Mouse (Mus musculus) adrenal gland (tissue): ENCODE results near the gene Olfr851.

Source experiments
- intact Hi-C: fragments of 180-260 bp; cut with DNase I; formaldehyde crosslinking; loops from one replicate; pipeline ENCODE4 v1.15.1; 2025
- long read RNA-seq, 2 experiments: library from polyadenylated mRNA; unstranded; transcript quantifications; one replicate each; pipeline ENCODE4 v2.0.0; 2020; ENCODE audit warnings: borderline replicate concordance in 1 of 2; ENCODE audit not compliant: insufficient replicate concordance in 1 of 2

Gene Olfr851
- long read RNA-seq, experiment 1, result 0 reads
- long read RNA-seq, experiment 2, result 0 reads

DNA sequence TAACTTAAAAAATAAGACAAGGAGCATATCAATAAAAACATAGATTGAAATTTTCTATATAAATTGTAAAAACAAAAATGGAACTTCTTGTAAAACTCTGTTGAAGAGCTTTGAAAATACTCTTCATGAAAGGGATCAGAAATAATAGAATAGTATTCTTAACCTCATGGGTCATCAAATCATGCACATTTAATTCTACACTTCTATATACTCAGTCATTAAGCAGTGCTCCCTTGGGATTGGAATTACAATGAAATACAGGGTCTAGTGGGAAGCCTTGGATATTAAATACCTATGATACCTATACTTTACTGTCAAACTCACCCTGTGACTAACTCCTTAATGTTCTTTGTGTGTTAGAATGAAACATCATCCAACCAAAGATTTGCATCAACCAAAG is at the start of gene Olfr851:
Gene Olfr851 (plus strand): TSS at position 301 of the 400 bp plus-strand sequence.
- intact Hi-C loops, result no loop called here

DNA sequence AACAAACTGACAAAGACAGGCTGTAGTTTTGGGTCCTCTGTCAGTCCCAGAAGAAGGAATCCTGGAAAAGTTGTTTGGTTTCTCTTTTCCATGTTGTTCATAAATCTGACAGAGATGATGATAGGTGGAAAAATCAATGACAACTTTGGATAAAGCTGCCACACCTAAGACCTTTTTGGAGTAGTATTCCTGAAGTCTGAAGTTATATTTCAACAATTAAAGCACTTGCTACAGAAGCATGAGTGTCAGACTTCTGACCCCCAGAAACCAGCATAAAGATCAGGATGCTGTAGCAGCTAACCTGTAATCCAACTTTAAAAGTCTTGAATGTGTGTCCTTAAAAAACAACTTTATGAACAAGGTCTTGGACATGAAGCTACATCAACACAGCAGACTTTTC is 14.9 kb upstream of the Olfr851 start, which contains the start of gene Olfr850:
Gene Olfr850 (minus strand): TSS at position 101 of the 400 bp plus-strand sequence.
- intact Hi-C loops, result no loop called here

DNA sequence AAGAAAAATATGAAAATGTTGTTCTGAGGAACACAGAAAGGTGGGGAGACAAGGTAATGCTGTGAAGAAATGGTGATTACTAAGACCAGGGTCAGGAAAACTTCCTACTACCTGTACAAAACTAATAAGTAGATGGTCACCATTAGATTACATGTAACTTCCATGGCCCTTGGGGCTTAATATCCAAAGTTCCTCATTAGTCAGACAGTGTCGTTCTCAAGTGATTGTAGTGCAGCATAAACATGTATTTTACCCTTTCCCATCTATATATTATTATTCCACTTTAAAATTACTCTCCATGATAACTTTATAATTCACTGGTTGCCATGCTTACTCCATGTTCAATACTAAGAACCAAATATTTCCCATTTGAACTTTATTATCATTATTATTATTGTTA is 47.9 kb downstream of the Olfr851 start, which contains the start of gene Olfr853:
Gene Olfr853 (minus strand): TSS at position 101 of the 400 bp plus-strand sequence.
- intact Hi-C loops, result no loop called here
